Mouse (Mus musculus) fat pad, adult 2 months (tissue): ENCODE data around the gene Ech1.

Experiments
- DNase-seq: peaks from one replicate; pipeline ENCODE4 v3.0.0-alpha.2; 2011; ENCODE audit warnings: low read depth, low spot score; ENCODE audit errors: extremely low read depth

The Ech1 gene

GRCm38 (mm10) chr7:28824941-28825685, at the start of gene Ech1:
TSS of gene Ech1 (plus strand) at chr7:28825217.
- peak; percentile 99 for DNase-seq

GRCm38 (mm10) chr7:28778825-28779224, 46.2 kb upstream of the Ech1 start:
- DNase-seq, result no peak

- DNase-seq, result no peak
These were observed 44.9 kb upstream of the Ech1 start for GRCm38 (mm10) chr7:28780067-28780658.

DNA sequence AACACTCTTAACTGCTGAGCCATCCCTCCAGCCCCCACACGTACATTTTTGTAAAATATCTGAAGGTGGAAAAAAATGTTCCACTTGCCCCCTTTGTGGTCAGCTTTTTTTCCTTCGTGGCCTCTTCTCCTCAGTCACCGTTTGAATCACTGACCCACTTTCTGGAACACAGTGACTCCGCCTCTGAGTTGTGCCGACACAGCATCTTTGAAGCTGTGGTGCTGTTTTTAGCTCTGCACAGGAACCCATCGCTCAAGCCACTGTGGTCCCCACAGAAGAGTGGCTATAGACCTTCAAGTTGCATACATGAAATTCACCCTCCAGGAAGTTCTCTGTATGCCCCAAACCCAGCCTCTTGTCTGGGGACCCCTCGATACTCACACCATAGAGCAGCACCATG, 44.2 kb upstream of the Ech1 start:
- no peak for DNase-seq

DNA sequence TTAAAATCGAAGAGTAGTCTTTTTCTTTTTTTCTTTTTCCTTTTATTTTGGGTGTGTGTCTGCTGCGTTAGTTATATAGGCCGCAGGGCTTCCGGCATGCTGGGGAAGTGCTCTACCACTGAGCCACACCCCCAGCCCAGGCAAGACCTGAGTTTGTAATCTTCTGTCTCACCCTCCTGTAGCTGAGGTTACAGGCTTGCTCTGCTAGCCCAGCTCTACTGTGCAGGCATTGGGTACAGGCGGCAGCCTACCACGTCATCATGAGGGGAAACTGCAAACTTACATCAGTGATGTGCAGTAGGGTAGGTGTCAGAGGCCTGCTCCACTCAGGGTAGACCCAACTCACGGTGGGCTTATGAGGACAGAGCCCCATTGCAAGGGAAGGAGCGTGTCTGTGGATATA, 43.8 kb upstream of the Ech1 start:
- no peak for DNase-seq

GRCm38 (mm10) chr7:28785161-28785560, 39.9 kb upstream of the Ech1 start:
- DNase-seq, result no peak

GRCm38 (mm10) chr7:28787884-28788283, 37.1 kb upstream of the Ech1 start:
- no peak for DNase-seq

DNA sequence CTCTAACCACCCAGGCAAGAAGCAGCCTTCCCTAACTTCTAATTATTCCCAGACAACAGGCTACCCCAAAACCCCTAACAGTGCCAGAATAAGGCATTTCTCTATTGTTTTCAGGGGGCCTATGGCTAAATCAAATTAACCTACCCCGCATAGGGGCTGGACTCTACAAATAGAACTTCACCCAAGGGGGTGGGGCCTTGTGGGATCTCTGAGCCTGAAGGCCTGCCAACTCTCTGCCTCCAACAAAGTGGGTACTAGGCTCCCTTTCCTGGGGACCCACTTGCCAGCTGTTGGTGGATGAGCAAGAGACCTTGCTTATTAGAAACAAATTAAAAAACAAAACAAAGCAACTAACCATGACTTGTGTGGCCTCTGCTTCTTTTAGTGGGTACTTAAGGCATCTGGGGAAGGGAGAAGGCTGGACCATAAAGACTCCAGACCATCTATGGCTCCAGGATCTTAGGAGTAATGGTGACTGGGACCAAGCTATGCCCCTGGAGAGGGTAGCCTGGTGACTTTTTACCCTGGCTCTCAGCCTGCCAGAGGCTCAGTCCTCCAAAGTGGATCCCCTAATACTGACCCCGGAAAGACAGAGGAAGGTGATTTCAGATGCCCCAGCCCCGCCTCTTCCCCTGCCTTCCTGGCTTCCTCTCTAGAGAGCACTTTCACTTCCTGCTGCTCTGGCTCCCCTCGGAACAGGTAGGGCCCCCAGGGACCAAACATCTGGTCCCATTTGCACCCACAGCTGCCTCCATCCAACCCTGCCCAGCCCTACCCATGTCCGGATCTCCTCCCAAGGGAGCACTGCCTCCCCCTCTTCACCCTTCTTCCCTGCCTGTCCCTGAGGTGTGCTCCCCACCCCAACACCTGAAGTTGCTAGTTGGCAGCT, 36.5 kb upstream of the Ech1 start, which contains the start of gene Rinl:
TSS of gene Rinl (plus strand) at position 663 of the 889 bp plus-strand sequence.
- DNase-seq, result no peak

DNA sequence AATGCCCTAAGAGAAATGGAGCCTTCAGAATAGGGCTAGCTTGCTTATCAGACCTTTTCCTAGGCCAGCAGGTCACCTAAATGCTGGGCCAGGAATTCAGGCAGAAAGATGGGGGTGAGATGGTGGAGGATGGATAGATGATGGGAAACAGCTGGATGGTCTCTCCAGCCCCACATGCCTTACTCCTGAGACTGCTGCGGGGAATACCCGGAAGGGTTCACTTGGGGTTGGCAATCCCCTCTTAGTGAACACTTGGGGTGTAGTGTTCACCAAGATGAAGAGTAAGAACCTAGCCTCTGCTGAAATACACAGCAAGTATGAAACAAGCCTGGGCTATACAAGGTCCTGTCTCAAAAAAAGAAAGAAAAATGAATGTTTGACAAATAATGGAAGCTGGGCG, 35.8 kb upstream of the Ech1 start:
- no peak for DNase-seq

DNA sequence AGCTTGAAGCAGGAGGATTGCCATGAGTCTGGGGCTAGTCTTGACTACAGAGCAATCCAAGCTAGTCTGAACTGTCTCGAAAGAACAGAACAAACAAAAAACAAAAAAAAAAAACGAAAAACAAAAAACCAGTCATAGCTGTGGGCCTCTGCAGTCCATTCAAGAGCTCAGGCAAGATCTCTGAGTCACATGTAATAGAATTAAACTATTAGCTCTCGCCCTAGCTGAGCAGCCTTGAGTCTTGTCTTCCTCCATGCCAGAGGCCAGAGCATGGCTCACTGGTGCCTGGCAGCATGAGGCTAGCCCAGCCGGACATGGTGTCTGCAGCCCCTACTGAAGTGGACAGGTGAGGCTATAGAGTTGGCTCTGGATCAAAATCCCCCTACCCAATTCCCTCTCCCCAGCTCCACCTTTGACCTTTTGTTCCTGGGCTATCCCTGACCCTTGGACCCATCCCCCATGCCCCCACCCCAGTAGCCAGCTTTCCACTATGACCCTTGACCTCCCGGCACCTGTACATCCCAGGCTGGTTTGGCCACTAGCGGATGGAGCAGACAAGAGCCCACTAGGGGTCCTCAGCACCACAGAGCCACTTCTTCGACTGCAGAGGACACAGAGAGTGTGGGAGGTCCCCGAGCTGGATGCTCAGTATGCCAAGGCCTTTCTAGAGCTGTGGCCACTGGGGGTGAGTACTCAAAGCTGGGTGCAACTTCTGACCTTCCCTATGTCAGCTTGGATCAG, 34.8 kb upstream of the Ech1 start:
- DNase-seq, result no peak

DNA sequence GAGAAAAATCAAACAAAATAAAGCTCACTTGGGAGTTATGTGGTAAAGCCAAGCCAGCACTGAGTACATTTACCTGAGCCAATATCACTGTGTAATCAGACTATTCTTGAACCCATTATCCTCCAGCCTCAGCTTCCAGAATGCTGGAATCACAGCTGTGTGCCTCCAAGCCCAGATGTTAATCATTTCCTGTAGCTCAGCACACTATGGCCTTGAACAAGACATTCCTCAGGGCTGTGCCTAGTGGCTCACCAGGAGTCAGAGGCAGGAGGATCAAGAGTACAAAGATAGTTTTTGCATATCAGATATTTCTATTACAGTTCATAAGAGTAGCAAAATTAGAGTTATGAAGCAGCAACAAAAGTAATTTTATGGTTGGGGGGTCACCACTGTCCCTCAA, 33.3 kb upstream of the Ech1 start:
- DNase-seq, result no peak

- DNase-seq, result no peak
These were observed 32.4 kb upstream of the Ech1 start for GRCm38 (mm10) chr7:28792391-28793185.

DNA sequence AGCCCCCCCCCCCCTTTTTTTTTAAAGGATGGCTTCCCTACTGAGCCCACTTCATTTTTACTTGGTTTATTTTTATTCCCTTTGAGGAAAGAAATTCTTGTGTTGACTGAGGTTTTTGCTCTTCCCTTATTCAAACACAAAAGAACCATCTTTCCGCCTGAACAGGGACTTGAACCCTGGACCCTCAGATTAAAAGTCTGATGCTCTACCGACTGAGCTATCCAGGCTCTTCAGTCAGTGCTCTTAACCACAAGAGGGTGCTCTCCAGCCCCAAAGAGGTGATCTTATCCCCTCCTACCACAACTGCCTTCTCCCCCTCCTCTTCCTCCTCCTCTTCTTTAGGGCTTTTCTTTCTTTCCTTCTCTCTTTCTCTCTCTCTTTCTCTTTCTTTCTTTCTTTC, 31.2 kb upstream of the Ech1 start:
- no peak for DNase-seq

GRCm38 (mm10) chr7:28794496-28794895, 30.5 kb upstream of the Ech1 start:
- DNase-seq, result no peak

GRCm38 (mm10) chr7:28795832-28796231, 29.2 kb upstream of the Ech1 start:
- DNase-seq, result no peak

DNA sequence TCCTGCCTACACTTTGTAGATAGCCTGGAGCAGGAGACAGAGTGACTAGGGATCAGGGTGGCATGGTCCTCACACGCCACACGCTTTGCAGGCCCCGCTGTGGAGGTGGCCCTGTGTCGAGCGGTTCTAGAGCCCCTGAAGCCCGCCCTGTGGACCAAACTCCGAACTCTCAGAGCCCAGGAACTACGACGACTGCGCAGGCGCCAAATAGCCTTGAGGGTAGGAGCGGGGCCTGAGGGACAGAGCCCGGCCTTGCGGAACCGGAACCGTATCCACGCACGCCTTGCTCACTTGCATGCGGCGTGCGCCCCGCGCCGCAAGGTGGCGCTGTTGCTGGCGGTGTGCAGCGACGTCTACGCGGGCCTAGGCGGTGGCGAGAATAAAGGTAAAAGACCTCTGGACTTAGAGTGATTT, 28.4 kb upstream of the Ech1 start:
- no peak for DNase-seq

- DNase-seq, result no peak
These were observed 25.0 kb upstream of the Ech1 start for GRCm38 (mm10) chr7:28799994-28800393.

DNA sequence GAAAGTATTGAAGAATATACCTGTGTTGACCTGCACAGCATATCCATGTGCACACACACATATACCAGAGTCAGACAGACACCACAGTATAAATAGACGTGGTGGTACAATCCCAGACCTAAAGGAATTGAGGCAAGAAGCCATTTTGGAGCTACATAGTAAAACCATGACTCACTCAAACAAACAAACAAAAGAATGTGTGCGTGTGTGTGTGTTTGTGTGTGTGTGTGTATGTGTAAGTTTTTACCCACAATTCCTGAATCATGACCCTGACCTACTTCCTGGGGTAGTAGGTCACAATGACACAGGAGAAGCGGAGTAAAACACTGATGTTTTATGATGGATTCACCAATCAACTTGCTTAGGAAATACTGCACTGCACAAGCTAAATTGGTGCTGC, 23.6 kb upstream of the Ech1 start:
- no peak for DNase-seq

GRCm38 (mm10) chr7:28801901-28802670, 22.9 kb upstream of the Ech1 start:
- peak; percentile 91 for DNase-seq
